Mouse (Mus musculus) cerebellum, adult 11 months (tissue): ENCODE measurements around the gene Mapre1.
"Not testable (repeated sequence)": the region's sequence is repeated elsewhere in the genome, so short reads cannot be mapped to it uniquely, and the experiment has no call there.

Source experiments
- DNase-seq: peaks from one replicate; pipeline ENCODE4 v3.0.0; 2022

Gene Mapre1

DNA sequence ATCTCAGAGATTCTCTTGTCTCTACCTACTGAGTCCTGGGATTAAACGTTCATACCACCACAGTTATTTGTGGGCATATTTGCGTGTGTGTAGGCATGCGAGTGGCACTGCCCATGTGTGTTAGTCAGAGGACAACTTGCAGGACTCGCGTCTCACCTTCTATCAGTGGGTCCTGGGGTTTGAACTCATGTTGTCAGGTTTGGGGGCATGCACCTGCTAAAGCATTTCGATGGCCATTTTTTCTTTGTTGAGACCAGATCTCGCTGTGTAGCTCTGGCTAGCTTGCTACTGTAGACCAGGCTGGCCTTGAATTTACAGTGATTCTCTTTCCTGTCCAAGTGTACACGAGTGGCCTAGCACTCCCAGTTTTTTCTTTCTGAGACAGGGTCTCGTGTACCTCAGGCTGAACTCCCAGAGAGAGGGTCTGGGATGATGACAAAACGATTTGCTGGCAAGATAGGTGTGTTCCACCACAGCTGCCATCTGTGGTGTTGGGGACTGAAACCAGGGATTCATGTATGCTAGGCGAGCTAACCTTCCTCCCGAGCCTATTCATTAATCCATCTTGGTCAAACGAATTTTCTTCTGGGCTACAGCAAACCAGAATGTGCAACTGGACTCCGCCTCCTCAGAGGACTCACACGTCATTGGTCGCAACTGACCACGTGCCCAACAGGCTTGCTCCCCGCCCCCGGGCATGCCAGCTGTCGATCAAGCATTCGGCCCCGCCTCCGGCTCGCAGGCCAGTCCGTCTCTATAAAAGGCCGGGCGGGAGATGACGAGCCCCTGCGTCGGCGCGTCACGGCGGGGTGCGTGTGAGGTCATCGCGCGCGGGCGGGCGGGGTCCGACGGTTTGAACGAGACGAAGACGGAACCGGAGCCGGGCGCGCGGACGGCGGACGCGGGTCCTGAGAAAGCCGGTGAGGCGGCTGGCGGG lies at the start of gene Mapre1:
Gene Mapre1 (plus strand): TSS at position 775 of the 937 bp plus-strand sequence.
- peak; percentile 100 for DNase-seq

DNA sequence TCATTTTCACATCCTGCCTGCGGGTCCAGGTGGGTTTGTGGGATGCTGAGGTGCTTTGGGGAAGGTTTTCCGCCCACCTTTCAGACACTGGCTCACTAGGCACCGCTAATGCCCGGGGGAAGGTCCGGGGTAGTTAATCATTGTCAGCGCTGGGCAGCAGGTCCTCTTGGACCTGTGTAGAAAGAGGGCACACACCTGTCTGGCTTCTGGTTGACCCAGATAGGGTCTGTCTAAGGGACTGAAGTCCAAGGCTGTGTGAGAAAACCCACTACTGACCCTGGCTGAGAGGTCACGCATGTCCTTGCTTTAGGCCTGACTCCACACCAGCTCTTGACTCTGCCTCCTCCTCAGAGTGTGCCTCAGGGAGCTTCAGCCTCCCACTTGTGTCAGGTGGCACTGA lies 47.7 kb upstream of the Mapre1 start:
- not testable (repeated sequence) for DNase-seq

- DNase-seq = peak; percentile 16
These were observed 46.5 kb upstream of the Mapre1 start for GRCm38 (mm10) chr2:153694462-153695085.

GRCm38 (mm10) chr2:153696352-153696751 lies 44.7 kb upstream of the Mapre1 start, which contains the start of gene Dnmt3c:
Dnmt3c (plus strand) TSS chr2:153696652.
- no peak for DNase-seq

DNA sequence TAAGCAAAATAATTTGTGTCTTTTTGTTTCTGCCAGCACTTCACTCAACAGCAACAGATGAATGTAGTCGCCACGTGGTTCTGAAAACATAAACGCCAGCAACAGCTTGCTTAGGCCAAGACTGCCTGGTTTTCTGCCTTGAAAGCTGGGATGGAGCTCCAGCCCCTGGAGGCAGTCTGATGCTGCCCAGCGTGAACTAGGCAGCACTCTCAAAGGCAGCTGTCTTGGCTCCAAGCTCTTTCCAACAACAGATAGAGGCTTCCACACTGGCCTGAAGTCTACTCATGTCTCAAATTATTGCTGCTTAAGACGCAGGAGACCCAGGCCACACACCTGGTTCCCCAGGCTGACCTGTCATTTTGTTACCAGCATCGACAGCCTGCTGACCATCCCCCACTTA lies 37.7 kb upstream of the Mapre1 start:
- no peak for DNase-seq

- no peak for DNase-seq
These were observed 30.3 kb upstream of the Mapre1 start for GRCm38 (mm10) chr2:153710701-153711330.

DNA sequence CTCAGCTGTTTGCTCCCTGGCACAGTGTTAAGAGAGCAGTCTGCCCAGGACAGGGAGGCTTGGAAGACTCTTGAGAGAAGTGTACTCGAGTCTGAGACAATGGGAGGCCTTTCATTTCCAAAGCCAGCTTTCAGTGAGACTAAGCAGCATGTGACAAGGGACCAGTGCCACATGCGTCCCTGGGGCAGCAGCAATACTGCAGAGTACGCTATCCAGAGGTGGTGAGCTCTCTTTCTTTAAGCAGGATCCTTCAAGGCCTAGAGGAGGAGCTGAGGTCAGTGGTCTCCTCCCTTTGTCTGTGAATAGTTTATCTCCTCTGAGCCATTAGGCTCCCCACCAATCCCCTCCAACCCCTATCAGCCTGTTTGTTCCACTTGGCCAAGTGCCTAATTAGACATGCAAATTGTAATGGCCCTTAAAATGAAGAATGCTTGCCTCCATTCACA lies 28.4 kb upstream of the Mapre1 start:
- no peak for DNase-seq

DNA sequence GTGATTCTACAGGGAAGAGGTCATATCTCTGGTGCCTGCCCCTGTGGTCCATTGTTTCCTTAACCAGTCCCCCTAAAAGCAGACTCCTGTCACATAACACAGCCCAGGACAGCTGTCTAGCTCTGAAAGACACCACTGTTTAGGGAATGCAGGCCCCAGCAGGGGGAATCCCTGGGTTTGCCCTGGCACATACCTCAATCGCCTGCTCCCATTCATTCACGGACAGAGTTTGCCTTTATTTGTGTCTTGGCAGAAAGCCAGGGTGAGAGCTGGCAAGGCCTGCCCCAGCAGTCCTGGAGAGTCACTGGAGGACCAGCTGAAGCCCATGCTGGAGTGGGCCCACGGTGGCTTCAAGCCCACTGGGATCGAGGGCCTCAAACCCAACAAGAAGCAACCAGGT lies 27.8 kb upstream of the Mapre1 start:
- DNase-seq = peak; percentile 27

DNA sequence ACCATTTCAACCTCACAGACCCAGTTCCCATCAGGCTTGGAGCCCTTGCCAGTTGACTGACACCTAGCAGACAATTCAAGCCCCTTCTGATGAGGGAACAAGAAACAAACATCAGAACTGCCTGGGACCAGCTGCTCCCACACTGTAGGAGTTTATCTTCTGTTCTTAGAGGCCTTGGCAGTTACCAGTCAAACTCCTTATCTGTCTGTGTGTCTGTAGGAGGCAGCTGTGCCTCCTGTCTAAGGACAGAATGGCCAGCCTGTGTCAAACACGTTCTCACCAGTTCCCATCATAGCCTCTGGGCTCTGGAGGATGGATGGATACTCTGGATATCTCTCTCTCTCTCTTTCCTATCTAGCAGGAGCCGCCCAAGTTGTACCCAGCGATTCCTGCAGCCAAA lies 23.2 kb upstream of the Mapre1 start:
- DNase-seq = not testable (repeated sequence)

DNA sequence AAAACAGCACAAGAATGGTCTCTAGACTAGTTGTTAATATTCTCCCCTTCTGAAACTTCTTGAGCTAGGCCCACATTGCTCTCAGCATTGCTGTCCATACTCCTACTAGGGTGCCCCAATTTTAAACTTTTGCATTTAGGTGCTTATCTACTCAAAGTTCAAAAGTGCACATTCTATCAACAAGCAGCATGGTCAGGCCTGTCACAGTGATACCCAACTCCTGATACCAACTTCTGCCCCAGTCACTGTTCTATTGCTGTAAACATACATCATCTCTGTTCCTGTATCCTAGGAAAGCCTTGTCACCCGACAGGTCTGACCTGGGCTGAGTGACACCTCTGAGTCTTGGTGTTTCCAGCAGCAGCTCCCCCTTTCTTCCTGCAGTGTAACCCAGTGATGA lies 18.0 kb upstream of the Mapre1 start:
- no peak for DNase-seq

DNA sequence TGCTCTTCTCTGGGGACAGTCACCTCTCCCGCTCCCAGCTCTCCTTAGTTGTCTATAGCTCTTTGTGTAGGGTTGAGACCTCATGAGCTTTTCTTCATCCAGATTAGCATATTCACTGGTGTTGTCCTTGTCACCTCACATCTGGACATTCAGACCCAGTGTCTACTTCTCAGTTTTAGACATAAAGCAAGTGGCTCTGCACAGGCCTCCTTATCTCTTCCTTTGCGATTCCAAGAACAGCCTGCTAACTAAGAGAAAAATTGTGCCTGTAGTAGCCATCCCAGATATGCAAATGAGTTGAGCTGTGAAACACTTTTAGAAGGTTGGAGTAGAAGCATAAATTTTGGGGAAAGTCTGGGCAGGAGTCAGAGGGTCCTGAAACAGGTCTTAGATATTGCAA lies 16.6 kb upstream of the Mapre1 start:
- no peak for DNase-seq

DNA sequence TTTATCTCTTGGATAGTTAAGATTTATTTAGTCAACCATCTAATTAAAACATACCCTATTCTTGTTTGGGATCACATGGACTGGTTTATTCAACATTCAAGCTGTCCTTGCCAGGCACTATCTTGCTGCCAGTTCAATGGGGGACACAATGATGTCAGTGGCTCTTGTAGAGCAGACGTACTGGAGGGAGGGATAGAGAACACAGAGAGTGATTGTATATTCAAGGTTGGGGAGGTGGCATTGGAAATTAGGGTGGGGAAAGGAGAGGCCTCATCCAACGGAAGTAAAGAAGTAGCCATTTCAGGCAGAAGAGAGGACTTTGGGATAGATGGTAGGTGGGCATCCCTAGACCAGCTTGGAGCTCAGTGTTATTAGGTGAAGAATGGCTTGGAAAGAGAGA lies 16.2 kb upstream of the Mapre1 start:
- no peak for DNase-seq

DNA sequence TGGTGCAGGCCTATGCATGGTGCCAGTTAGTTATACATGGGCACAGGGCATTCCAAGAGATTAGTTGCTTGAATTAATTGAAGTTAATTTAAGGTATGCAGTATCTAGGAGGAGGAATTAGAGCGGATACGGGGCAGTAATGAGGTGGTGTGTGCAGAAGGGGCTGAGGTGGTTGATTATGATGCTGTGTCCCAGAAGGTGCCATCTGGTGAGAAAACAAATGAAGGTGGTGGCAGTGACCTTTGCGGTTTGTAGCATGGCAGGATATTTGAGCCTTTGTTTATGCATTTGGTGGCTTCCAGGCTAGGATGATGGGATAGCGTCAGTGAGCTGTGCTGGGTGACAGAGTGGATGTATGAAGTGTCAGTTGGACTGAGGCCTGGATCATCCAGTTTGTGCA lies 15.8 kb upstream of the Mapre1 start:
- DNase-seq = no peak

- DNase-seq = no peak
These were observed 7.0 kb upstream of the Mapre1 start for GRCm38 (mm10) chr2:153734033-153734432.

DNA sequence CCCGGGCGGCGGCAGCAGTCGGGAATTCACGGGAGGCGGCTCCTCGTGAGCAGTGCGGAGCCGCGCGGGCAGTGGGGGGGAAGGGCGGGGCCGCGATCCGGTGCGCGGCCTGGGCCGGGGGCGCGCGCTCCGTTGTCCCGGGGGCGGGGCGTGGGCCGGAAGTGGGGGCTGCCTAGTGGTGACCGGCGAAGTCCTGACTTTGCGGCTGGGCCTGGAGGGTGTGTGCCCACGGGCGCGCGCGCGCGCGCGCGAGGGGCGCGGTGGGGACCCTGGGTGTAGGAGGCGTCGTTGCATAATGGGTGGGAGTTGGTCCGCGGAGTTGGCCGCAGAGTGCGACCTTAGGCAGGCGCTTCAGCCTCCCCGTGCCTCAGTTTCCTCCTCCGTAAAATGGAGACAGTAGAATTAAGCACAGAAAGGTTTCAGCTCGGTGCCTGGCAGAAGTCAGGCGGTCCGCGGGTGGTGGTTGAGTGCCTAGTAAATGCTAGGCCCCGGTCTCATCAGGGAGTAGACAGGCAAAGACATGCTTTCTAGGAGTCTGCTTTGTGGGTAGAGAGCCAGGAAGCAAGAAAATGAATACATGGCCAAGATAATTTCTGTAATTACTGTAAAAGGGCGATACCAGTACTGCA lies 477 bp downstream of the Mapre1 start:
- DNase-seq = no peak

DNA sequence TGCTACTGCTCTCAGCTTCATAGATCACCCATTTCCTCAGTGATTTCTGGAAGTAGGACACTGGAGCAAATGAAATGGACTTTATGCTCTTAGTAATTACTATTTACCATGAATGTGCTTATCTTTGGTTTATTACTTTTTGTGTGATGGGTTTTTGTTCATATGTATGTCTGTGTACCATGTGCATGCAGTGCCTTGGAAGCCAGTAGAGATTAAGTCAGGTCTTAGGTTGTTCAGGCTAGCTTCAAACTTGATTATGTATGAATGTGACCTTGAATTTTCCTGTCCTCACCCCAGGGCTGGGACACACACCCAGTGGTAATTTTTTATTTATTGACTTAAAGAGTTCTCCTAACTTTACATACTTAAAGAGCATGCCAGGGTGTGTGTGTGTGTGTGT lies 6.9 kb downstream of the Mapre1 start:
- no peak for DNase-seq

- DNase-seq = no peak
These were observed 9.3 kb downstream of the Mapre1 start for GRCm38 (mm10) chr2:153750363-153750762.

DNA sequence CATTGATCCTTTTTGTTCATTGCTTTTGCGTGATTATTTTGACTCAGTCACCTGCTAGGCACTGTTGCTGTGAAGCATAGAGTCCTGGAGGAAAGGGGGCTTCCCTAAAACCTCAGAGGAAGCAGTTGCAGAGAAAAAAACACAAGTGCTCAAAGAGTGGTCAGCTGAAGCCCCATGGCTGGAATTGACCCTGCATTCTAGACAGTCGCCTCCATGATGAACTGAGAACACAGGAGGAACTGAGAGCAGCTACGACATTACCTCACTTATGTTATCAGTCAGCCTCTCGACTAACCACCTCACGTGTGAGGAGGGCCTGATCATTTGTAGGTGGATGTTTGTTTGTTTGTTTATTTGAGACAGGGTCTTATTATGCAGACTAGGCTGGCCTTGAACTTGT lies 21.0 kb downstream of the Mapre1 start:
- DNase-seq = no peak

- no peak for DNase-seq
These were observed 26.4 kb downstream of the Mapre1 start for GRCm38 (mm10) chr2:153767484-153767883.

DNA sequence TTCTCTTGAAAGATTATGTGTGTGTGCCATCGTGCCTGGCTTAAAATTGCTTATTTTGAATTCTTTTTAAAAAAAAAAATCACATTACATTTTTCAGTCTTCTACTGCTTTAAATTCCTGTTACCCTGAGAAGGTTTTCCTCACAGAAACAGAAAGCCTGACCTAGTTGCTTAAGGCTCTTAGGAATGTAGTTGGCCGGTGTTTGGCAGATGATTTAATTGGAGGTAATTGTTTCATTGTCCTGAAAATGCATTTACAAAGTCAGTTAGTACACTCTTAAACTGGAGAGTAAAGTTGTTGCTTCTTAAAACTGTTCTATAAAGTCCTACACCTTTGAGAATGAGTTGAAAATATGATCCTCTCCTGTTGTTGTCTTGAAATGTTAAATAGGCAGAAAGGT lies 27.8 kb downstream of the Mapre1 start:
- DNase-seq = no peak

DNA sequence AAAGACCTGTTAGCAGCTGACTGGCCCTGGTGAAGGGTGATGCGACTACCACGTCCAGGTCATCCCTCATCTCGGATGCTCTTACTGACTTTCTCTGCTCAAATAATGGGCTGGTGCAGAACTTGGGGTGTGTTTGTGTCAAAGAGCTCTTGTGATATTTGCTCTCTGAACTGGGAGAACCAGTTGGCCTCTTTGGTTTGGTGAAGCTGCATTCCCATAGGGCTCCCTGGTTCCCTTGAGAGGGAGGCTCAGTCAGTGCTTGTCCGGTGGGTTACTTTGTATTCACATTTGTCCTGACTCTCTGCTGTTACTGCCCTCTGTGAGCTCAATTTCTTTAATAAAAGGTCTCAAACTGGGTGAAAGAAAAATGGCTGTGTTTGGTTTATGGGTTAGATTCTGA lies 31.9 kb downstream of the Mapre1 start:
- no peak for DNase-seq

DNA sequence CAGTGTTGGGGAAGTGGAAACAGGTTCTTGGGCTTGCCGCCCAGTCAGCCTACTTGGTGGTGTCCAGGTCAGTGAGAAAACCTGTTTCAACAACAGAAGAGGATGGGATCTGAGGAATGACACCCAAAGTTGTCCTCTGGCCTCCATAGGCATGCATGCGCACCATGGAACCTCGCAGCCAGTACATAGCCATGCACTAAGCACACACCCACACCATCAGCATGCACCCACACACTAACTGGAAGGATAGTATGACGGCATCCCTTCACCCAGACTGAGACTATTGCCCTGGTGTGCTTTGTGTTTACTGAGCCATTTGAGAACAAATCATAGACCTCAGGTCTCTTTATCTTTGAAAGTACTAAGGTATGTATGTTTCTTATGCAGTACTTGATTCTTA lies 34.4 kb downstream of the Mapre1 start:
- DNase-seq = no peak
